Mouse (Mus musculus): Measurements from ENCODE around the gene Ubald2.
"Not testable (repeated sequence)": the region's sequence is repeated elsewhere in the genome, so short reads cannot be mapped to it uniquely, and the experiment has no call there.

Ubald2 gene

GRCm38 (mm10) chr11:116463833-116464232 is 29.9 kb downstream of the Ubald2 start:
- DNase-seq (ENCODE audit: low spot score): peak; percentile 65

DNA sequence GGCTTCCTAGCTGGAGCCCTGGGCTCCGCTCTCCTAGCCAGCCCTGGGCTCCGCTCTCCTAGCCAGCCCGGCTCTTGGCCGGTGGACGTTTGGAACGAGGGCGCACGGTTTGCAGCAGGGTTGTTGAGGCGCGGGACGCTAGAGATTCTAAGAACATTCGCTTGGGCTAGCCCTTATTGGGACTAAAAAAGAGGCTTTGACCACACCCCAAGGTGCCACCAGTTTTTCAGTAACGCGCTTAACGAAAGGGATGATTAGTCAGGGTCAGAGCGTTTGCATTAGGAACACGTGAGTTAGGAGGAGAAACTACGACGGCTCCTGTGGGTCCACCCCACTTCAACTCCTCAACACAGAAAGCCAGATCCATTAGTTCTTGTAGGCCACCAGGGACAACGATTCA is 32.2 kb downstream of the Ubald2 start, which contains the start of gene Qrich2:
Gene Qrich2, minus strand, starts transcription at position 101 of the 400 bp plus-strand sequence.
- DNase-seq (ENCODE audit: low spot score): no peak

DNA sequence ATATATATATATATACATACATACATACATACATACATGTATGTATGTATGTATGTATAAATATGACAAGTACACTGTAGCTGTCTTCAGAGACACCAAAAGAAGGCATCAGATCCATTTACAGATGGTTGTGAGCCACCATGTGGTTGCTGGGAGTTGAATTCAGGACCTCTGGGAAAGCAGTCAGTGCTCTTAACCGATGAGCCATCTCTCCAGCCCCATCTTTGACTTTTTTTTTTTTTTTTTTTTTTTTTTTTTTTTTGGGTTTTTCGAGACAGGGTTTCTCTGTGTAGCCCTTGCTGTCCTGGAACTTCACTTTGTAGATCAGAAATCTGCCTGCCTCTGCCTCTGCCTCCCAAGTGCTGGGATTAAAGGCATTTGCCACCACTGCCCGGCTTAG is 34.4 kb downstream of the Ubald2 start:
- DNase-seq (ENCODE audit: low spot score): not testable (repeated sequence)

- DNase-seq (ENCODE audit: low spot score): no peak
Observed at GRCm38 (mm10) chr11:116470249-116470648, 36.4 kb downstream of the Ubald2 start.

DNA sequence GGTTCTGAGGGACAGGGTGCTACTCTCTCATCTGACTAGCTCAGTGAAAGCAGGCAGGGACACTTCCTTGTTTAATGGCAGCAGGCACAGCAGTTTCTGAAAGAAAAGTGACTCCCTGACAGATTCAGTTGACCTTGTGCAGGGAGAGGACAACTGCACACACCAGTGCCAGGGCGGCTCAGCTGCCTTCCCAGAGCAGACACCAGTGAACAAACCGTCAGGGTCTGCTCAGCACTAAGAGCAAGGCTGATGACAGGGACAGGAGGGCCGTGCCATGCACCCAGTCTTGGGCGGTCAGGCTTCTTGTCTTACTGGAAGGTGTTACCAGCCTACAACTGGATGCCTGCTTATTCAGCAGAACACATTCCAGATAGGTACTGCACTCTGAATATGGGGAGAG is 37.0 kb downstream of the Ubald2 start:
- DNase-seq (ENCODE audit: low spot score): no peak

DNA sequence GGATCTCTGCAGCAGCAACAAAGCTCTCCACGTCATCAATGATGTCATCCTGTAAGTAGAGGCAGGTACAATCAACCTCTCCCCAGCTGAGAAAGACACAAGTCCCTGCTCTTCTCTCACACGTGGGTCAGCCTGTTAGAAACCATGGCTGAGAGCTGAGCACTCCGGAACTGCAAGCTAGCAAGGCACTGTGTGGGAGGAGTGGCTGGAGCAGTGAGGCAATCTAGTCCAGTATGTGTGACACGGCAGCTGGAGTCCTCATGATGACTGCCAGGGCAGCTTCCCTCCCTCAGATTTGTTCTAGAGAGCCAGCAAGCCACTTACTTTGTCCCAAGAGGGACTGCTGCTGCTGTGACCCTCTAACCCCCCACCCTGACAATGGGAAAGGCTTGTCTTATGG is 38.4 kb downstream of the Ubald2 start:
- DNase-seq (ENCODE audit: low spot score): no peak

GRCm38 (mm10) chr11:116476041-116476440 is 42.1 kb downstream of the Ubald2 start:
- no peak for DNase-seq (ENCODE audit: low spot score)

- no peak for DNase-seq (ENCODE audit: low spot score)
Observed at GRCm38 (mm10) chr11:116476696-116477095, 42.8 kb downstream of the Ubald2 start.

DNA sequence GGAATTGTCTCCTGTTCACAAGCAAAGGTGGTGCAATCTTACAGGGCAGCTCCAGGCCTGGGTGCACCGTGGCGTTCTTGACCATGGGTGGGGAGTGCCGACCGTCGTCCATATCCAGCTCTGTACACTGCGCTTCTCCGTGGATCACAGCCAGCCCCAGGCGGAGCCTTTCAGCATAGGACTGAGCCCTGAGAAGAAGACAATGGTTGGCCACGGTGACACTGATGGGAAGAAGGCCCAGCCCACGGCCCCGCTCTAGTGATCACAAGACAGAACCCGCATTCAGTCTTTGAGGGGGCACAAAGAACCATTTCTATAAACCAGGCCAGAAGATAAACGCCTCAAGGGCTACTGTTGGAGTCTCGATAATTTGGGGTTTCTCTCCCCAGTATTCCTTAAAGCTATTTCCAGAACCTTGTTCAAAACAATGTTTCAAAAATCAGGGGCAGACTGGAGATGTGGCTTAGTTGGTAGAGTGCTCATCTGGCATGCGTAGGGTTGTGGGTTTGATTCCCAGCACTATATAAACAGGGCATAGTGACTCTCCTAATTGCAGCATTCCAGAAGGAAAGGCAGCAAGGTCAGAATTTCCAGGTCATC is 43.4 kb downstream of the Ubald2 start:
- DNase-seq (ENCODE audit: low spot score): no peak

DNA sequence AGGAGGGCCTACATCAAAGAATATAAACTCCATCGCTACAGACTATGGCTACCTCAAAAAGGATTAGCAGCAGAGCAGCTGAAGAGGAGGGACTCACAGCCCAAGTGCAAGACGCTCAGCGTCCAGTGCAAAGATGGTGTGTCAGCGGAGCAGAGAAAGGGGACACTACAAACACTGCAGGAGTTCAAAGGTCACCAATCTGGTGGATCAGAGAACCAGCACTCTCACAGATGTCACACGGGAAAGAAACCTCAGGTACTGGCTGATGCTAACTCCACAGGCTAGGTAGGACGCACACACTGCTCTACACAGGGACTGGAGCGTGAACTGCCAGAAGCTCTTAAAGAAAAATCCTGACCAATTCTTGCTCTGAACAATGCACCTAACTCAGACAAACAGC is 45.1 kb downstream of the Ubald2 start:
- no peak for DNase-seq (ENCODE audit: low spot score)

GRCm38 (mm10) chr11:116479832-116480231 is 45.9 kb downstream of the Ubald2 start:
- no peak for DNase-seq (ENCODE audit: low spot score)

DNA sequence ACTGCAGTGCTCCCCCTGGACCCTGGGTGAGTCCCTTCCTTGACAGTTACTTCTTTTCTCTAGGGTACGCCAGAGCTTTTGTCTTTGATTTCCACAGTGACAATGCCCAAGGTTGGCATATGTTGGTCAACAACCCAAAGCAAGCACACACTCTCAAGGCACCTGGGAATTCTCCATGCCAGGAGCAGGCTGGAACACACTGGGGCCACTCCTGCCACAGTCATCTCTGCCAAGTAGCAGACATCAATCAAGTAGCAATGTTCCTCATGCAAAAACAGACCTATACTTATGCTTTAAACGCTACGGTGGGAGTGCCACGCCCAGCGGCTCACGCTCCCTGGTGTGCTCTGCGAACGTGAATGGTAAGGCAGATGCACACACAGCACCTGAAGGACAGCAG is 47.1 kb downstream of the Ubald2 start:
- DNase-seq (ENCODE audit: low spot score): no peak

DNA sequence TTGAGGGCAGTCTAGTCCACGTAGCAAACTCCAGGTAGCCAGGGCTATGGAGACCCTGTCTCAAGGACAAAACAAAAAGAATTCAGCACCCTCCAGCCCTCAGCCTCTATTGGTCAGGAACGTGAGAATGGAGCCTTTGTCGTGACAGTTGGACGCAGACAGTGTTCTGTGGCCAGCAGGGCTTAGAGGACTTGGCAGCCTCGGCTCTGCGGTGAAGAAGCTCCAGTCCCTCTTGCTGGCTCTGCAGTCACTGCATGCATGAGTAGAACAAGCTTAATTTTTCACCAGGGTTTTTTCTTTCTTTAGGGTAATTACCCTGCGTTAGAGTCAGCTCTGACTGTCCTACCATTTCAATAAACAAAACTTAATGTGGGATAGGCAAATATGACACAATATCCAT is 47.9 kb downstream of the Ubald2 start:
- no peak for DNase-seq (ENCODE audit: low spot score)

GRCm38 (mm10) chr11:116484261-116484660 is 50.4 kb downstream of the Ubald2 start:
- no peak for DNase-seq (ENCODE audit: low spot score)

- no peak for DNase-seq (ENCODE audit: low spot score)
Observed at GRCm38 (mm10) chr11:116488207-116488606, 54.3 kb downstream of the Ubald2 start.
